Mouse (Mus musculus): ENCODE results near the gene Mrpl33. TPM values are rescaled to one million over a fixed set of nuclear protein-coding genes. Genes with fewer than 3 reads are reported as not detected.

Gene Mrpl33
- total RNA-seq (2014; fragmentation: Nextera tagmentation), result 66.0 and 102 TPM in 2 replicates
- 126 and 172 TPM in 2 replicates for total RNA-seq (2017)
- polyA plus RNA-seq (2012), result 4.6 and 5.0 TPM in 2 replicates

GRCm38 (mm10) chr5:31596481-31597429 lies at the start of gene Mrpl33:
Gene Mrpl33, plus strand, starts transcription at chr5:31596935.
- peaks cover 20% of the 10 kb centered on the region for H3K36me3 ChIP-seq (replicated peaks)
- DNase-seq (ENCODE audit: low spot score) (peak; percentile 75), ATAC-seq (ENCODE audit: extremely low read depth, insufficient number of reproducible peaks, low FRiP score, poor library complexity, severe bottlenecking) (peak; percentile 34; the same call in 1 of the 2 replicates)
- no peaks in the 10 kb centered on the region for H3K9me3 ChIP-seq (replicated peaks)
- H3K4me3 ChIP-seq (ENCODE audit: low read depth, low read length), result peak within 1 kb of the TSS; percentile 69
- H3K4me1 ChIP-seq (ENCODE audit: insufficient read depth, low read depth, low read length), result peaks cover 36% of the 10 kb centered on the region
- TF ChIP-seq POLR2AphosphoS5 (IDR thresholded peaks at IDR 0.05; ENCODE audit: insufficient replicate concordance, low read depth, low read length) (no peak), TAL1 (conservative IDR thresholded peaks at IDR 0.05; ENCODE audit: low read depth, low read length) (no peak), GATA1 (IDR thresholded peaks at IDR 0.05; ENCODE audit: borderline replicate concordance, low read length) (no peak), CTCF (IDR thresholded peaks at IDR 0.05; ENCODE audit: low read depth, low read length) (no peak), GATA2 (IDR thresholded peaks at IDR 0.05; ENCODE audit: borderline replicate concordance, low read depth, low read length) (no peak)
- H3K27me3 ChIP-seq (ENCODE audit: insufficient read depth, low read length), result no peaks in the 10 kb centered on the region; the same call in 1 of the 2 replicates

- Histone ChIP-seq H3K36me3 (replicated peaks) (peaks cover 75% of the 10 kb centered on the region), H3K27me3 (ENCODE audit: insufficient read depth, low read length) (no peaks in the 10 kb centered on the region), H3K4me3 (ENCODE audit: low read depth, low read length) (no peak overlapping the region), H3K4me1 (ENCODE audit: insufficient read depth, low read depth, low read length) (no peaks in the 10 kb centered on the region), H3K9me3 (replicated peaks) (no peaks in the 10 kb centered on the region)
- ATAC-seq (ENCODE audit: extremely low read depth, insufficient number of reproducible peaks, low FRiP score, poor library complexity, severe bottlenecking), result no peak
- DNase-seq (ENCODE audit: low spot score), result no peak
- TF ChIP-seq TAL1 (conservative IDR thresholded peaks at IDR 0.05; ENCODE audit: low read depth, low read length) (no peak), GATA2 (IDR thresholded peaks at IDR 0.05; ENCODE audit: borderline replicate concordance, low read depth, low read length) (no peak), POLR2AphosphoS5 (IDR thresholded peaks at IDR 0.05; ENCODE audit: insufficient replicate concordance, low read depth, low read length) (no peak), GATA1 (IDR thresholded peaks at IDR 0.05; ENCODE audit: borderline replicate concordance, low read length) (no peak), CTCF (IDR thresholded peaks at IDR 0.05; ENCODE audit: low read depth, low read length) (no peak)
Measured at GRCm38 (mm10) chr5:31559401-31559800, 37.3 kb upstream of the Mrpl33 start.

GRCm38 (mm10) chr5:31560352-31560751 lies 36.4 kb upstream of the Mrpl33 start:
- no peak for ATAC-seq (ENCODE audit: extremely low read depth, insufficient number of reproducible peaks, low FRiP score, poor library complexity, severe bottlenecking)
- no peaks in the 10 kb centered on the region for H3K4me1 ChIP-seq (ENCODE audit: insufficient read depth, low read depth, low read length)

GRCm38 (mm10) chr5:31562036-31562666 lies 34.6 kb upstream of the Mrpl33 start:
- Histone ChIP-seq H3K36me3 (replicated peaks) (peaks cover 75% of the 10 kb centered on the region), H3K27me3 (ENCODE audit: insufficient read depth, low read length) (no peaks in the 10 kb centered on the region), H3K4me3 (ENCODE audit: low read depth, low read length) (no peak overlapping the region), H3K9me3 (replicated peaks) (no peaks in the 10 kb centered on the region), H3K4me1 (ENCODE audit: insufficient read depth, low read depth, low read length) (no peaks in the 10 kb centered on the region)
- DNase-seq (ENCODE audit: low spot score) (no peak), ATAC-seq (ENCODE audit: extremely low read depth, insufficient number of reproducible peaks, low FRiP score, poor library complexity, severe bottlenecking) (no peak)
- TF ChIP-seq GATA2 (IDR thresholded peaks at IDR 0.05; ENCODE audit: borderline replicate concordance, low read depth, low read length) (no peak), CTCF (IDR thresholded peaks at IDR 0.05; ENCODE audit: low read depth, low read length) (no peak), TAL1 (conservative IDR thresholded peaks at IDR 0.05; ENCODE audit: low read depth, low read length) (no peak), GATA1 (IDR thresholded peaks at IDR 0.05; ENCODE audit: borderline replicate concordance, low read length) (no peak), POLR2AphosphoS5 (IDR thresholded peaks at IDR 0.05; ENCODE audit: insufficient replicate concordance, low read depth, low read length) (no peak)

More at GRCm38 (mm10) chr5:31560352-31560751, 36.4 kb upstream of the Mrpl33 start:
- H3K9me3 ChIP-seq (replicated peaks), result no peaks in the 10 kb centered on the region
- no peak overlapping the region for H3K4me3 ChIP-seq (ENCODE audit: low read depth, low read length)
- no peak for DNase-seq (ENCODE audit: low spot score)
- TF ChIP-seq POLR2AphosphoS5 (IDR thresholded peaks at IDR 0.05; ENCODE audit: insufficient replicate concordance, low read depth, low read length), result no peak
- no peak for TF ChIP-seq GATA2 (IDR thresholded peaks at IDR 0.05; ENCODE audit: borderline replicate concordance, low read depth, low read length)
- no peak for TF ChIP-seq TAL1 (conservative IDR thresholded peaks at IDR 0.05; ENCODE audit: low read depth, low read length)
- no peak for TF ChIP-seq GATA1 (IDR thresholded peaks at IDR 0.05; ENCODE audit: borderline replicate concordance, low read length)
- TF ChIP-seq CTCF (IDR thresholded peaks at IDR 0.05; ENCODE audit: low read depth, low read length), result no peak
- H3K27me3 ChIP-seq (ENCODE audit: insufficient read depth, low read length), result no peaks in the 10 kb centered on the region
- H3K36me3 ChIP-seq (replicated peaks), result peaks cover 78% of the 10 kb centered on the region

- Histone ChIP-seq H3K36me3 (replicated peaks) (peaks cover 77% of the 10 kb centered on the region), H3K4me1 (ENCODE audit: insufficient read depth, low read depth, low read length) (no peaks in the 10 kb centered on the region), H3K4me3 (ENCODE audit: low read depth, low read length) (no peak overlapping the region), H3K9me3 (replicated peaks) (no peaks in the 10 kb centered on the region), H3K27me3 (ENCODE audit: insufficient read depth, low read length) (no peaks in the 10 kb centered on the region)
- DNase-seq (ENCODE audit: low spot score), result peak; percentile 61
- TF ChIP-seq GATA1 (IDR thresholded peaks at IDR 0.05; ENCODE audit: borderline replicate concordance, low read length) (no peak), CTCF (IDR thresholded peaks at IDR 0.05; ENCODE audit: low read depth, low read length) (peak; percentile 92), POLR2AphosphoS5 (IDR thresholded peaks at IDR 0.05; ENCODE audit: insufficient replicate concordance, low read depth, low read length) (no peak)
- ATAC-seq (ENCODE audit: extremely low read depth, insufficient number of reproducible peaks, low FRiP score, poor library complexity, severe bottlenecking), result no peak
Measured at GRCm38 (mm10) chr5:31563496-31563895, 33.2 kb upstream of the Mrpl33 start.

GRCm38 (mm10) chr5:31563905-31564304 lies 32.8 kb upstream of the Mrpl33 start:
- TF ChIP-seq GATA1 (IDR thresholded peaks at IDR 0.05; ENCODE audit: borderline replicate concordance, low read length) (no peak), GATA2 (IDR thresholded peaks at IDR 0.05; ENCODE audit: borderline replicate concordance, low read depth, low read length) (no peak), POLR2AphosphoS5 (IDR thresholded peaks at IDR 0.05; ENCODE audit: insufficient replicate concordance, low read depth, low read length) (no peak), CTCF (IDR thresholded peaks at IDR 0.05; ENCODE audit: low read depth, low read length) (no peak), TAL1 (conservative IDR thresholded peaks at IDR 0.05; ENCODE audit: low read depth, low read length) (no peak)
- Histone ChIP-seq H3K4me3 (ENCODE audit: low read depth, low read length) (no peak overlapping the region), H3K36me3 (replicated peaks) (peaks cover 77% of the 10 kb centered on the region), H3K4me1 (ENCODE audit: insufficient read depth, low read depth, low read length) (no peaks in the 10 kb centered on the region), H3K27me3 (ENCODE audit: insufficient read depth, low read length) (no peaks in the 10 kb centered on the region), H3K9me3 (replicated peaks) (no peaks in the 10 kb centered on the region)
- ATAC-seq (ENCODE audit: extremely low read depth, insufficient number of reproducible peaks, low FRiP score, poor library complexity, severe bottlenecking), result no peak
- DNase-seq (ENCODE audit: low spot score), result no peak
